Mouse (Mus musculus): Measurements from ENCODE around the gene Map3k13.
"Not testable (repeated sequence)": the region's sequence is repeated elsewhere in the genome, so short reads cannot be mapped to it uniquely, and the experiment has no call there.

The Map3k13 gene

GRCm38 (mm10) chr16:21908906-21909305, 114.8 kb downstream of the Map3k13 start:
- not testable (repeated sequence) for DNase-seq (ENCODE audit: low read depth)

DNA sequence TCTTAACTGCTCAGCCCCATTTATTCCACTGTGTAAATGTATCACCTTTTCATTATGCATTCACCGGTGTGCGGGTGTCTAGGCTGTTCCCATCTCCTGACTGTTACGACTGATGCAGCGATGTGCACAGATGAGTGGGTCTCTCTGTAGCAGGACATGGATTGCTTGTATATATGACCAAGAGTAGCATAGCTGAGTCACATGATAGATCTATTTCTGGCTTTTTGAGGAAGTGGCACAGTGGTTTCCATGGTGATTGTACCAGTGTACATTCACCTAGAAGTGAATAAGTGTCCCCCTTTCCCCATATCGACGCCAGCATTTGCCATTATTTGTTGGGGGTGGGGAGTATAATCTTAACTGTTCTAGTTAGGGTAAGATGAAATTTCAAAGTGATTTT, 119.2 kb downstream of the Map3k13 start:
- DNase-seq (ENCODE audit: low read depth): no peak

DNA sequence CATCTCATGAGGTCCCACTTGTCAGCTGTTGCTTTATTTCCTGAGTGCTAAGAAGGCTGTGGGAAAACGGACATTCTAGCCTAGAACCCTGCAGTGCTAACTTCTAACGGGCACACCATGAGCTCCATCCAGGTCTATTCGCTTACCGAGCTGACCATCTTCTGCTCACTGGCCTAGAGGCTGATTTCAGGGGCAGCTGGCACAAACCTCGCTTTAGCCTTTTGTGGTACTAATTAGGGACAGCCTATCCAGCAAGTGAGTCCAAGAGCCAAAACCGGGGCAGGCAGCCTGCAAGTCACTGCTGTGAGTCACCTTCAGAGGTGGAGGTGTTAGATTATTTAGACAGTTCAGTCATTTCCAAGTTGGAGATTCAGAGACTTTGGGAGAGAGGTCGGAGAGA, 122.5 kb downstream of the Map3k13 start:
- no peak for DNase-seq (ENCODE audit: low read depth)

- DNase-seq (ENCODE audit: low read depth): no peak
These were observed 134.3 kb downstream of the Map3k13 start for GRCm38 (mm10) chr16:21928471-21928870.

- peak; percentile 57 for DNase-seq (ENCODE audit: low read depth)
These were observed 152.9 kb downstream of the Map3k13 start, which contains the start of gene Tmem41a for GRCm38 (mm10) chr16:21946761-21947715. TSS of gene Tmem41a (minus strand) at chr16:21947552.

DNA sequence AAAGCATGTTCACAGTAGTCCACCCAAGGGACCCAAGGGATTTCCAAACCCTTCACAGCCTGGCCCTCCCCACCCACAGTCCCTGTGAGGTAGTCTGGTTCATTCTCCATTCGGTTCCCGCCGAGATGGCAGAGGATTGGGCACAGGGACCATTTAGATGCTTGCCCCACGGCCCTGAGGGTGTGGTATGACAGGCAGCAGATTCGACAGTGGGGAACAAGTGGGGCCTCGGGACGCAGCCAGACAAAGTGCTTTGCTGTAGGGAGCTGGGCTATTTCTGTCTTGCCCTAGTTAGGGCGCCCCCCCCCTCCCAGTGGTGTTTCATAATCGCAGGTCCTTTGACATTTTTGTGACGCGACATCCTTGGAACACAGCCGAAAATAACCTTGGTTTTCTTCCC, 161.4 kb downstream of the Map3k13 start:
- DNase-seq (ENCODE audit: low read depth): no peak

DNA sequence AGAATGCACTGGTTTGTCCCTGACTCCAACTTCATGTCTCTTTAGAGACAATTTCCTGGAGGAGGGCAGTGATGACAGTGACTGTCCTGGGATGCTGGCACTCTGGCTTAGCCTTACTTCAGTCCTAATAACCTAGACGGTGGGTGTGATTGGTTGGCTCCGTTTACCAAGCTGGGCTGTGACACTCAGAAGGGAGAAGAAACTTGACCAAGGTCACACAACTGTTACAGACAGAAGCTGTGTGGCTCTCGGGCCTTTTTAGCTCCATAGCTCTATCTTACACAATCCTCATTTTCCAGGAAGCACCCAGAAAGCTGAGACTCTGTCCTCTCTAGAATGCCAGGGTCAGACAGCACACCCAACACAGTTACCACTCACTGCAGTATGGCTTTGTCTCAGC, 171.4 kb downstream of the Map3k13 start:
- DNase-seq (ENCODE audit: low read depth): no peak

- DNase-seq (ENCODE audit: low read depth): no peak
These were observed 175.7 kb downstream of the Map3k13 start for GRCm38 (mm10) chr16:21969874-21970273.

- no peak for DNase-seq (ENCODE audit: low read depth)
These were observed 176.4 kb downstream of the Map3k13 start for GRCm38 (mm10) chr16:21970536-21970935.

GRCm38 (mm10) chr16:21971446-21971845, 177.3 kb downstream of the Map3k13 start:
- no peak for DNase-seq (ENCODE audit: low read depth)

DNA sequence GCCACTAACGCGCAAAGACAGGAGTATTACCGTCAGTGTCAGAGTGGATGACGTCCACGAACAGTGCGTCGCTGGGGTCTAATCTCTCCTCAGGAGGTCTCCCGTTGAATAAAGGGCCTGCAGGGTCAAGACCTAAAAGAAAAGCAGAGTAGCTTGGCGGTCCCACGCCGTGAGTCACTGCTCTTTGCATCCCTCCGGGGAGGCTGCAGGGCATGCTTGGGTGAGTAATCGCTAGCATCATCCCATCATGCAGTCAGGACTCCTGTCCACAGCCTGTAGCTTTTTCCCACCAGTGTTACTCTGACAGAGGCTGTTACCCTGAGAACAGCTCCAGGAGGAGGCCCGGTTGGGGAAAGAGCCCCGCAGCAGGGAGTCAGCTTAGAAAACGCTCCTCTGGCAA, 182.1 kb downstream of the Map3k13 start:
- DNase-seq (ENCODE audit: low read depth): peak; percentile 69

GRCm38 (mm10) chr16:21977347-21977746, 183.2 kb downstream of the Map3k13 start:
- DNase-seq (ENCODE audit: low read depth): no peak

All from fibroblast of lung, adult 2 months (primary cell).